Mouse (Mus musculus) ES-E14 (cell line): Measurements from ENCODE around the gene Tnfrsf23.

Experiments used
- CHD2 ChIP-seq: IDR thresholded peaks from 2 replicates; pipeline ENCODE4 v1.6.1; 2014; ENCODE audit warnings: mild to moderate bottlenecking, low read depth, low read length, inconsistent platforms
- MAFK ChIP-seq: IDR thresholded peaks from 2 replicates; pipeline ENCODE4 v1.6.1; 2014; ENCODE audit warnings: mild to moderate bottlenecking, low read depth, low read length, inconsistent platforms; ENCODE audit not compliant: insufficient read depth
- ZC3H11A ChIP-seq: IDR thresholded peaks from 2 replicates; pipeline ENCODE4 v1.6.1; 2012; ENCODE audit warnings: low read depth, mild to moderate bottlenecking, inconsistent platforms, low read length, borderline replicate concordance
- ZNF384 ChIP-seq: IDR thresholded peaks from 2 replicates; pipeline ENCODE4 v1.6.1; 2012; ENCODE audit warnings: low read depth, low read length, inconsistent platforms

DNA sequence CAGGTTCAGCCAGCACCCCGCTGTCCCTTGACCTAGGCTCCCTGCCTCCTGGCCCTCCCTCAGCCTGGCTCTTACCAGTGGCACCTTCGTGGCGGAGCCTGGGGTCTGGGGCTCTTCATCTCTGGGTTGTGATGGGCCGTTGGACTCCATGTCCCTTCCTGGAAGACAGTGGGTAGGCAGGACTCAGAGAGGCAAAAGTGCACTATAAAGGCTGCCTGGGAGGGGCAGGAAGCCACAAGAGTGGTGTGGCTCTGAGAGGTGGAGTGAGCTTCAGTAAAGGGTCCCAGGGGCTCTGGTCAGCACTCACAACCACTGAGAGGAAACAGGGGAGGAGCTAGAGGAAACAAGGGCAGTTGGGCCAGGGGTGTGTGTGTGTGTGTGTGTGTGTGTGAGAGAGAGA is 27.7 kb upstream of the Tnfrsf23 start:
- no peak for TF ChIP-seq CHD2
- no peak for TF ChIP-seq MAFK
- no peak for TF ChIP-seq ZNF384
- TF ChIP-seq ZC3H11A: no peak
